Mouse (Mus musculus) cerebellum, postnatal 4 days (tissue): ENCODE measurements around the gene Prdm15.

Experiments
- DNase-seq, 2 experiments: peaks; one replicate each; pipeline ENCODE4 v3.0.0; 2022; ENCODE audit warnings: low spot score in 2 of 2, mixed read lengths in 1 of 2

Prdm15 gene

DNA sequence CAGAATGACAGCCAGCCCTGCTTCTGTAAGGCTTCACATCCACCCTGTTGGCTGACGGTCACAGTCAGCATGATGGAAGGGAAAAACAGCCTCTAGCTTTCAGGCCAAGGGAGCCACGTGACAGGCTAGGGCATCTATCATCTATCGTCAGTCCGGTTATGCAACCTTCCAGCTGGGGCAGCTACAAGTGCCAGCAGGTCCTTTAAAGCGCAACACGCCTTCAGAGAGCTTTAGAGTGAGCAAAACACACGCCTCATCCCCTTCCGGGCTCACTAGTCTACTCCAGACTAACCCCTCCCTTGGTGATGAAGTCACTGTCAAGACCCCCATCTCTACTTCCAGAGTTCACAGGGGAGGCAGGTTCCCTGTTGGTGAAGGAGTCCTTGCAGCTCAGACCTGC is 99.8 kb downstream of the Prdm15 start:
- DNase-seq = no peak

GRCm38 (mm10) chr16:97748421-97748820 is 103.2 kb downstream of the Prdm15 start:
- DNase-seq = no peak
